Mouse (Mus musculus): ENCODE data around the gene Nrros.
A peak's percentile ranks its signal among the peaks of the same experiment; 100 is the strongest.

The Nrros gene

GRCm38 (mm10) chr16:32163392-32163791, 2.0 kb downstream of the Nrros start:
- DNase-seq (ENCODE audit: low spot score in 2 of 2): peak in 1 of 2 experiments; percentile 44

- DNase-seq (ENCODE audit: low spot score in 2 of 2): no peak
Measured at GRCm38 (mm10) chr16:32160742-32161323, 4.6 kb downstream of the Nrros start.

- no peak for DNase-seq (ENCODE audit: low spot score in 2 of 2)
Measured at GRCm38 (mm10) chr16:32158966-32159365, 6.4 kb downstream of the Nrros start.

- no peak for DNase-seq (ENCODE audit: low spot score in 2 of 2)
Measured at GRCm38 (mm10) chr16:32157369-32157768, 8.0 kb downstream of the Nrros start.

GRCm38 (mm10) chr16:32156719-32157118, 8.7 kb downstream of the Nrros start:
- DNase-seq (ENCODE audit: low spot score in 2 of 2): no peak

- DNase-seq (ENCODE audit: low spot score in 2 of 2): no peak
Measured at GRCm38 (mm10) chr16:32154437-32154836, 11.0 kb downstream of the Nrros start.

- no peak for DNase-seq (ENCODE audit: low spot score in 2 of 2)
Measured at GRCm38 (mm10) chr16:32153976-32154375, 11.4 kb downstream of the Nrros start.

GRCm38 (mm10) chr16:32147589-32148207, 17.7 kb downstream of the Nrros start:
- DNase-seq (ENCODE audit: low spot score in 2 of 2): no peak

- no peak for DNase-seq (ENCODE audit: low spot score in 2 of 2)
Measured at GRCm38 (mm10) chr16:32144592-32144991, 20.8 kb downstream of the Nrros start.

- no peak for DNase-seq (ENCODE audit: low spot score in 2 of 2)
Measured at GRCm38 (mm10) chr16:32143766-32144165, 21.6 kb downstream of the Nrros start.

- DNase-seq (ENCODE audit: low spot score in 2 of 2): no peak
Measured at GRCm38 (mm10) chr16:32138954-32139353, 26.4 kb downstream of the Nrros start.

- no peak for DNase-seq (ENCODE audit: low spot score in 2 of 2)
Measured at GRCm38 (mm10) chr16:32135842-32136357, 29.5 kb downstream of the Nrros start.

GRCm38 (mm10) chr16:32133148-32133547, 32.2 kb downstream of the Nrros start:
- DNase-seq (ENCODE audit: low spot score in 2 of 2): no peak

- peak; percentile 61 to 80 for DNase-seq (ENCODE audit: low spot score in 2 of 2)
Measured at GRCm38 (mm10) chr16:32130190-32130826, 35.1 kb downstream of the Nrros start.

- no peak for DNase-seq (ENCODE audit: low spot score in 2 of 2)
Measured at GRCm38 (mm10) chr16:32129449-32130189, 35.8 kb downstream of the Nrros start.

- DNase-seq (ENCODE audit: low spot score in 2 of 2): no peak
Measured at GRCm38 (mm10) chr16:32127046-32127445, 38.3 kb downstream of the Nrros start.

GRCm38 (mm10) chr16:32125364-32125763, 40.0 kb downstream of the Nrros start:
- DNase-seq (ENCODE audit: low spot score in 2 of 2): no peak

- DNase-seq (ENCODE audit: low spot score in 2 of 2): peak in 1 of 2 experiments; percentile 17
Measured at GRCm38 (mm10) chr16:32124444-32125335, 40.7 kb downstream of the Nrros start.

GRCm38 (mm10) chr16:32124020-32124419, 41.4 kb downstream of the Nrros start:
- no peak for DNase-seq (ENCODE audit: low spot score in 2 of 2)

GRCm38 (mm10) chr16:32120454-32120853, 44.9 kb downstream of the Nrros start:
- no peak for DNase-seq (ENCODE audit: low spot score in 2 of 2)

GRCm38 (mm10) chr16:32116186-32116585, 49.2 kb downstream of the Nrros start:
- DNase-seq (ENCODE audit: low spot score in 2 of 2): no peak
